Mouse (Mus musculus) frontal cortex, adult (tissue): Measurements from ENCODE around the gene Bnipl.

ENCODE experiments used
- ATAC-seq: cut with Nextera tagmentation; 2 replicates; pipeline ENCODE4 v1.9.2; 2017; ENCODE audit warnings: mild to moderate bottlenecking, moderate library complexity, mixed read lengths; ENCODE audit not compliant: low TSS enrichment

Bnipl gene

DNA sequence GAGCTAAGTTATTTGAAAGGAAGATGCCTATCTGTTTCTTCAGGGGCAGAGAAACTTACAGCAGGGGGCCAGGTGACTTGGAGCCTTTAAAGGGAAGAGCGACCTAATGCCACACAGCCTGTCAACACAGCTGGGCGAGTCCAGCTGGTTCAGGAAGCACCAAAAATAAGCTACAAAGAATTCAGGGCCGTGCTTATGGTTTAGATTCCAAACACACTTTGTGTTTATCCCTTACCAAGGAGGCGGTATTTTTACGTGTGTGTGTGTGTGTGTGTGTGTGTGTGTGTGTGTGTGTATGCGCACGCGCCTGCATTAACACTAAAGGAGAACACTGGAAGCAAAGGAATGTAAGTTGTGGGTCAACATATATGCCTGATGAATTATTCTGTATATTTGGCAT, 29.8 kb upstream of the Bnipl start:
- no peak for ATAC-seq

GRCm38 (mm10) chr3:95277149-95277551, 26.2 kb upstream of the Bnipl start:
- ATAC-seq: no peak

- ATAC-seq: no peak
Measured at GRCm38 (mm10) chr3:95276428-95276934, 25.5 kb upstream of the Bnipl start.

GRCm38 (mm10) chr3:95275161-95275560, 24.2 kb upstream of the Bnipl start:
- ATAC-seq: no peak

DNA sequence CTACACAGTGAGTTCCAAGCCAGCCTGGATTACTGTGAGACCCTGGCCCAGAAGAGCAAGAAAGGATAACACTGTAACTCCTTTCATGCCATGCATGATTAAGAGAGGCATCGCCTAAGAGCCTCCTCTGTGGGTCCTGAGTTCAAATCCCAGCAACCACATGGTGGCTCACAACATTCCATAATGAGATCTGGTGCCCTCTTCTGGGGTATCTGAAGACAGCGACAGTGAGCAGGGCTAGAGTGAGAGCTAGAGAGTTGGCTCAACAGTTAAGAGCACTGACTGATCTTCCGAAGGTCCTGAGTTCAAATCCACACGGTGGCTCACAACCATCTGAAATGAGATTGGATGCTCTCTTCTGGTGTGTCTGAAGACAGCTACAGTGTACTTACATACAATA, 23.5 kb upstream of the Bnipl start:
- ATAC-seq: no peak

- ATAC-seq: no peak
Measured at GRCm38 (mm10) chr3:95273471-95273870, 22.5 kb upstream of the Bnipl start.

- no peak for ATAC-seq
Measured at GRCm38 (mm10) chr3:95270766-95271364, 19.9 kb upstream of the Bnipl start.

GRCm38 (mm10) chr3:95269789-95270188, 18.8 kb upstream of the Bnipl start:
- peak; percentile 93 for ATAC-seq

DNA sequence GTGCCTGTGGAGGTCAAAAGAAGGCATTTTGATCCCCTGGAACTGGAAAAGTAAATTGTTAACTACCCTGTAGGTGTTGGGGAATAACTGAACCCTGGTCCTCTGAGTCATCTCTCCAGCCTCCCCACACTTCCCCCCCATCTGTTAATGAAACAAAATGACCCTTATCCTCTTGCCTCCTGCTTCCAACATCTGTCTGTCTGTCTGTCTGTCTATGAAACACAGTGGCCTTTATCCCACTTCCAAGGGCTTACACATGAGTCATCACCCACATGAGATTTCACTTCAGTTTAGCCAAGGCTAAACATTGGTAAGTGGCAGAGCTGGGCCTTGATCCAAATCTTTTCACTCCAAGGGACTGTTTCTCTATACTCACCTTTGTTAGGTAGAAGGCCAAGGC, 16.9 kb upstream of the Bnipl start:
- ATAC-seq: no peak

- no peak for ATAC-seq
Measured at GRCm38 (mm10) chr3:95266052-95266451, 15.1 kb upstream of the Bnipl start.

GRCm38 (mm10) chr3:95264724-95265123, 13.7 kb upstream of the Bnipl start:
- ATAC-seq: peak; percentile 70

DNA sequence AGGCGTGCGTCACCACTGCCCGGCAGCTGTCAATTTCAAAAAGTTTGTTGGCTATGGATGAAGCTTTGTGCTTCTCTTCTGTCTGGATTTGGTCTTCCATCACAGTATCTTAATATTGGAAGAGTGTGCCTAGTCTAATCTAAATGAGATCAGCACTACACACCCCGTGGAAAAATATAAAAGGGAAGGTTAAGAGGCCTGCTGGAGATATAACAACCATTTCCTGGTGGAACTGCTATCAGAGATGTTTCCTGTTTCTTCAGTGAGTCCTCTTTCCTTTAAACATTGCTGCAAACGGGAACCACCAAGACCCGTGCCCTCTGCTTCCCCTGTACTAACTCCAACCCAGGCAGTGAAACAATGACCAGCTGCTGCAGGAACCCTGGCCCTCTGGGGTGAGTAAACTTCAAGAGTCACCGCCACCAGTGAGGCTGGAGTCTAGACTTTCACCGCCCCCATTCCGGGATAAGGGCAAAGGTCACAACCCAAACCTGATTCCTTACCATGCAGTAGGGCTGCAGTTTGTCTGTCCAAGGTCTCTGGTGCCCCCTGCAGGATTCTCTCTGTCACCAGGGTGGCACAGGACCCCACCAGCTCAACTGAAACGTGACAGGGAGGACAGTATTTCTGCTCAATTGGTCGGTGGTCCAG, 12.2 kb upstream of the Bnipl start:
- ATAC-seq: peak; percentile 42; the same call in 1 of the 2 replicates

DNA sequence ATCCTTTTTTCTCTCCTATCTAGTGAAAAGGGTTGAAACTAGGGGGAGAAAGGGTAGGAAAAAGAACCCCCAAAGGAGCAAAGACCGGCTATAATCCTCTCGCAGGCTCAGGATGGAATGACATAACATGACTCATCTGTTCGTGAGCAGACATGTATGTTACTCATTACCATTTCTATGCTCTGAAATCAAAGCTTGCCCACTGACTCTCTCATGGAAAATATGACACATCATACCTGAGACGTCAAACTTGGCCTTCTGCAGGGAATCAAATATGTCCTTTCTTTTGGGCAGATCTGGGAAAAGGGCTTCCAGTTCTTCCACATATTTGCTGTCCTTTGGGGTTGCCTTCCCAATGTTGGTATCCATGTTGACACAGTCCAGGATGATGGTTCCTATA, 11.0 kb upstream of the Bnipl start:
- no peak for ATAC-seq

DNA sequence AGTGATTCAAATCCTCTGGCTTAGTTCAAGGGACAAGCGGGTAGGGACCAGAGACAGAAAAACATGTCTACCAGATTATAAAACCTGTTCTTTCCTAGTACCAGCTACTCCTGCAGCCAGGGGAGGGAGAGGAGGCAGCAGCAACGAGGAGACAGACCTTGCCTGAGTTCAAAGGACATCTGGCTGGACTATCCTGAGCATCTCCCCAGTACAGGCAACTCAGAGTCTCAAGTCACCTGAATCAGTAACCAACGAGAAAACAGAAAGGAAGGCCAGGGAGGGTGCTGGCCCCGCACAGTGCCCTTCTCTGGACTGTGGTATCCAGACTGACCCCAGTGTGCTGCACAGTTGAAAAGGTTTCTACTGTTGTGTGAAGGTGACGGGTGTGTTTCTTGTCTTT, 5.9 kb upstream of the Bnipl start:
- ATAC-seq: no peak

- no peak for ATAC-seq
Measured at GRCm38 (mm10) chr3:95250361-95250760, 632 bp downstream of the Bnipl start.

- no peak for ATAC-seq
Measured at GRCm38 (mm10) chr3:95247660-95248336, 3.2 kb downstream of the Bnipl start.

DNA sequence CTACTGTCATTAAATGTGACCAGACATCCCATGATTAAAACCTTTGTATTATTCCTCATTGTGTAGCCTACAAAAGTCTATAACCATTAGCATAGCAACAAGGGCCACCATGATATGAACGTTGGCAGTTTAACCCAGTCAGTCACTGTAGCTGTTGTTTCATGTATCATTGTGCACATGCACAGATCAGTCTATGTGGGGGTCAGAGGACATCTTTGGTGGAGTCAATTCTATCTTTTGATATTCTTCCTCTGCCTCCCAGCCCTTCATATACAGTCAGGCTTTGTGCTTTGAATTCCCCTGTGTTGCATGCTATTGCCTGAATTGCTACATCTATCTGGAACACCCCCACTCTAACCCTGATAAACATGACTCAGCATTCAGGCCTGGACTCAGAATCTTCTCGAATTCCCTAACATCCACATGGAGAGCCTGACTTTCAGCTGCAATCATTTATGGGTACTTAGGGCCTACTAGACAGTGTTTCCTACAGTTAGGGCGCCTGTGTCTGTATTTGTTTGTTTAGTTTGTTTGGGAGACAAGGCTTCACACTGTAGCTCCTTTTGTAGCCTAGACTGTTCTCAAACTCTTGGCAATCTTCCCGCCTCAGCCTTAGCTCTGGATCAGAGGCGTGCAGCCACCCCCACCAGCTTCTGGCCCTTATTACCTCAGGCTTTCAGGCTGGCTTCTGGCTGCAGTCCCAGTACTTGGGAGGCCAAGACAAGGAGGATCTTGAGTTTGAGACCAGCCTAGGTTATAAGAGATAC, 4.3 kb downstream of the Bnipl start:
- ATAC-seq: 0 out of 2 replicates have a peak, but pooled peaks have one; percentile 38

DNA sequence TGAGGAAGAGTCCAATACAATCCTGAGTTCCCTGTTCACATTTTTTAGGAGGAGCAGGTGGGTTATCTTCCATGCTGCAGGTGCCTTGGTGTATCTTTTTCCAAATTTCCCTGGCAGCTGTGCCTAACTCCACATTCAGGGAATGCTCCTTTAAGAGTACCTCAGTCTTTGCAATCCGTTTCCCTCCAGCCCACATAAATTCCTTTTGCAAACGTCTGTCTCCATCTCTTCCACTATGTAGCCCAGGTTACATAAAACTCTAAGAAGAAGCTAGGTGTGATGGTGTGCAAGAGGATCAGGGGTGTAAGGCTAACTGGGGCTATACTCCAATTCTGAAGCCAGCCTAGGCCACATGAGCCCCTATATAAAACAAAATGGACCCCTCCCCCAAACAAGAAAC, 7.9 kb downstream of the Bnipl start:
- ATAC-seq: peak; percentile 79

- no peak for ATAC-seq
Measured at GRCm38 (mm10) chr3:95241498-95241897, 9.5 kb downstream of the Bnipl start, which contains the start of gene Gm128. Gene Gm128, minus strand, starts transcription at chr3:95241598.

- ATAC-seq: no peak
Measured at GRCm38 (mm10) chr3:95240900-95241299, 10.1 kb downstream of the Bnipl start.

DNA sequence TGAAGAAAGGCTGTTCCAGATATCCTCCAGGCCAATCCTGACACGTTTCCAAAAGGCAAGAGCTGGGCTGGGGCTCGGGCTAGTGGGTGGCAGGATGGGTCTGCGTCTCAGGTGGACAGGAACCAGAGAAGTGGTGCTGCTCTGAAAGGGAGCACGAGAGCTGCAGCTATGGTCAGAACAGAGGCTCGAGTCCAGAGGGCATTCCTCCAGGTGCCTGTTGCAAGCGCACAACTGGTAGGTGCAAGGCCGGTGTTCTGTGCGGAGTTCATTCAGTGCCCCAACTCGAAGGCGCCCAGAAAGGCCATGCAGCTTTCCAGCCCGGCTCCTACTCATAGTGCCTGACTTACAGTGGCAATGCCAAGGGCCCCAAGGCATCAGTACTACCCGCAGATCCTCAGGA, 11.0 kb downstream of the Bnipl start:
- no peak for ATAC-seq

- no peak for ATAC-seq
Measured at GRCm38 (mm10) chr3:95239022-95239421, 12.0 kb downstream of the Bnipl start.
